Comparison of ENCODE assay signal across 17 mouse cellular contexts in the genomic region with DNA sequence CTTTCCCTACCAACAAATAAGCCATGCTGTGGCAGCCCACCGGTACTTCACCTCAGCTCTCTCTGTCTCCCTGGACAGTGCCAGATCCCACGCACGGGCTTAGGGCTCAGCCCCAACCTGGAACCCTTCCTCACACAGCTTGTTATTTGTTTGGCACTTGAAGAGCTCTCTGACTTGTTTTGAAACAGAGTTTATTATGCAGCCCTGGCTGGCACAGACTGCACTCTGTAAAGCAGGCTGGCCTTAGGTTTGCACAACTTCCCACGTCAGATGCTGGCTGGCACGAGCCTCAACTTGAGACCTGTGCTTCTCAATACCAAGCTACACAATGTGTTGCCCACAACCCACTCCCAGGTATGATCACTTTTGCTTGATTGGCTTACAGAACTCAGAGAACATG. TPM values are rescaled to one million over a fixed set of nuclear protein-coding genes. Genes with fewer than 3 reads are reported as not detected.
DNase-seq lines count a peak whose midpoint lies in the region; ATAC-seq lines count a peak whose summit lies in the region.
"Had no signal": no experiment of that assay in that cellular context is flagged by ENCODE, and none has a peak within 500 bp of the region (broad histone marks: within the 10 kb centered on the region; RNA-seq: fewer than 3 reads in every experiment).

No protein-coding gene starts in this region.

- H3K36me3 ChIP-seq in forebrain, embryonic 16.5 days (ENCODE audit: control insufficient read depth, insufficient read depth) = no peaks in the 10 kb centered on the region
- no peaks in the 10 kb centered on the region; the same call in 1 of the 2 replicates for H3K36me3 ChIP-seq in forebrain, embryonic 12.5 days (replicated peaks)
- H3K36me3 ChIP-seq: embryonic facial prominence, embryonic 15.5 days; G1E; heart, embryonic 13.5 days had no signal

- no peaks in the 10 kb centered on the region for H3K27me3 ChIP-seq in forebrain, embryonic 16.5 days (replicated peaks; ENCODE audit: control insufficient read depth, insufficient read depth, low read length)
- H3K27me3 ChIP-seq in forebrain, embryonic 12.5 days = no peaks in the 10 kb centered on the region
- H3K27me3 ChIP-seq: embryonic facial prominence, embryonic 15.5 days; heart, embryonic 13.5 days had no signal

- no peak overlapping the region for H3K4me2 ChIP-seq in forebrain, embryonic 16.5 days (ENCODE audit: low read length)
- H3K4me2 ChIP-seq in forebrain, embryonic 12.5 days = no peak overlapping the region
- H3K4me2 ChIP-seq: embryonic facial prominence, embryonic 15.5 days; heart, embryonic 13.5 days had no signal

- no peak overlapping the region for H3K9ac ChIP-seq in forebrain, embryonic 16.5 days (replicated peaks; ENCODE audit: low read depth, low read length)
- no peak overlapping the region for H3K9ac ChIP-seq in forebrain, embryonic 12.5 days
- H3K9ac ChIP-seq: embryonic facial prominence, embryonic 15.5 days; heart, embryonic 13.5 days; liver, embryonic 14.5 days had no signal

- 31% methylated on average over 5 of the region's 5 CpGs for WGBS in forebrain, embryonic 16.5 days
- 81% methylated on average over 5 of the region's 5 CpGs for WGBS in forebrain, embryonic 12.5 days

- H3K9me3 ChIP-seq in forebrain, embryonic 16.5 days (ENCODE audit: control insufficient read depth, low read length) = no peaks in the 10 kb centered on the region
- H3K9me3 ChIP-seq in forebrain, embryonic 12.5 days = no peaks in the 10 kb centered on the region
- H3K9me3 ChIP-seq: embryonic facial prominence, embryonic 15.5 days; G1E; heart, embryonic 13.5 days; megakaryocyte, embryonic 14.5 days had no signal

- 0 out of 2 replicates have a peak, but pooled peaks cover 6% of the 10 kb centered on the region for H3K4me1 ChIP-seq in forebrain, embryonic 16.5 days (replicated peaks; ENCODE audit: control insufficient read depth, insufficient read depth, low read length)
- no peaks in the 10 kb centered on the region; the same call in 1 of the 2 replicates for H3K4me1 ChIP-seq in forebrain, embryonic 12.5 days
- H3K4me1 ChIP-seq: embryonic facial prominence, embryonic 15.5 days had no signal

- H3K27ac ChIP-seq in forebrain, embryonic 16.5 days (ENCODE audit: low read length) = no peak overlapping the region
- H3K27ac ChIP-seq in forebrain, embryonic 12.5 days = no peak overlapping the region
- H3K27ac ChIP-seq: embryonic facial prominence, embryonic 15.5 days; heart, embryonic 13.5 days; kidney, postnatal 0 days; liver, embryonic 14.5 days had no signal

- peak; percentile 13 to 49 for DNase-seq in kidney, postnatal 25 days
- DNase-seq in kidney, postnatal 14 days = no peak
- DNase-seq in ovary, postnatal 36 days (ENCODE audit: low spot score) = peak; percentile 28
- DNase-seq in ovary, postnatal 14 days (ENCODE audit: low spot score) = no peak
- DNase-seq in lung, postnatal 36 days = peak; percentile 69
- DNase-seq in cerebellum, postnatal 36 days = no peak
- DNase-seq: right cerebral cortex, postnatal 4 days; thymus, postnatal 36 days had no signal

- no peak overlapping the region for H3K4me3 ChIP-seq in forebrain, embryonic 16.5 days (replicated peaks; ENCODE audit: low read length)
- no peak overlapping the region for H3K4me3 ChIP-seq in forebrain, embryonic 12.5 days (replicated peaks)
- H3K4me3 ChIP-seq: embryonic facial prominence, embryonic 15.5 days; heart, embryonic 13.5 days; megakaryocyte, embryonic 14.5 days had no signal

- ATAC-seq in forebrain, embryonic 16.5 days = 0 out of 2 replicates have a peak, but pooled peaks have one; percentile 36
- no peak for ATAC-seq in forebrain, embryonic 12.5 days (ENCODE audit: low FRiP score)
- ATAC-seq: hindbrain, embryonic 16.5 days had no signal

RNA-seq across cellular contexts. Expression of gene Rnf38, which starts 53.8 kb away (rescaled TPM):
- 39.8 and 41.7 TPM in 2 replicates for polyA plus RNA-seq in forebrain, embryonic 16.5 days (2015; fragmentation: Nextera tagmentation; extraction: Ambion mirVana)
- polyA plus RNA-seq in forebrain, embryonic 12.5 days (2016; fragmentation: Nextera tagmentation; extraction: Ambion mirVana) = 64.7 and 66.7 TPM in 2 replicates

Comparison
In these comparisons a context has a peak if more than half of its experiments do, and no peak if none do; other contexts are left out.
1. DNase-seq: peak in kidney, postnatal 25 days (2 of 2), ovary, postnatal 36 days (single experiment) and lung, postnatal 36 days (single experiment); none in kidney, postnatal 14 days (single experiment), ovary, postnatal 14 days (single experiment) and cerebellum, postnatal 36 days (0 of 2).